Mouse (Mus musculus): ENCODE measurements around the gene Pcsk4. TPM values are rescaled to one million over a fixed set of nuclear protein-coding genes. Genes with fewer than 3 reads are reported as not detected.
A peak's percentile ranks its signal among the peaks of the same experiment; 100 is the strongest.

The Pcsk4 gene
- polyA plus RNA-seq, 1 experiment from 2014 or later: 3.4 TPM

- Histone ChIP-seq H3K9me3 (no peaks in the 10 kb centered on the region), H3K27ac (no peak overlapping the region), H3K4me3 (no peak overlapping the region), H3K27me3 (peaks cover 23% of the 10 kb centered on the region), H3K4me2 (no peak overlapping the region), H3K36me3 (no peaks in the 10 kb centered on the region), H3K4me1 (no peaks in the 10 kb centered on the region), H3K9ac (no peak overlapping the region)
- WGBS: 34% methylated on average over 6 of the region's 6 CpGs
- ATAC-seq (ENCODE audit: borderline replicate concordance, extremely low read depth, low FRiP score, low TSS enrichment): no peak
These were observed 34.4 kb upstream of the Pcsk4 start for GRCm38 (mm10) chr10:80363734-80364133.

- H3K4me1 ChIP-seq: peaks cover 21% of the 10 kb centered on the region
- H3K27ac ChIP-seq: no peak overlapping the region
- no peak overlapping the region for H3K9ac ChIP-seq
- H3K4me2 ChIP-seq: peak overlapping the region; percentile 50
- H3K4me3 ChIP-seq: peak overlapping the region; percentile 23
- H3K27me3 ChIP-seq: peaks cover 72% of the 10 kb centered on the region
- H3K9me3 ChIP-seq: no peaks in the 10 kb centered on the region
- H3K36me3 ChIP-seq: no peaks in the 10 kb centered on the region
- 8% methylated on average over 24 of the region's 31 CpGs for whole genome bisulfite sequencing
- peak; percentile 19; the same call in 1 of the 2 replicates for ATAC-seq (ENCODE audit: borderline replicate concordance, extremely low read depth, low FRiP score, low TSS enrichment)
These were observed 28.8 kb upstream of the Pcsk4 start for GRCm38 (mm10) chr10:80357994-80358639.

- H3K4me2 ChIP-seq: peak overlapping the region; percentile 50; the same call in 1 of the 2 replicates
- no peak for ATAC-seq (ENCODE audit: borderline replicate concordance, extremely low read depth, low FRiP score, low TSS enrichment)
- H3K9me3 ChIP-seq: no peaks in the 10 kb centered on the region
- H3K4me3 ChIP-seq: no peak overlapping the region
- peaks cover 80% of the 10 kb centered on the region for H3K27me3 ChIP-seq
- H3K27ac ChIP-seq: no peak overlapping the region
- H3K4me1 ChIP-seq: peaks cover 21% of the 10 kb centered on the region
- 32% methylated on average over 7 of the region's 7 CpGs for WGBS
- no peaks in the 10 kb centered on the region for H3K36me3 ChIP-seq
- no peak overlapping the region for H3K9ac ChIP-seq
These were observed 28.0 kb upstream of the Pcsk4 start for GRCm38 (mm10) chr10:80357336-80357735.

- no peaks in the 10 kb centered on the region for H3K36me3 ChIP-seq
- WGBS: 3% methylated on average over 34 of the region's 34 CpGs
- no peak overlapping the region for H3K27ac ChIP-seq
- ATAC-seq (ENCODE audit: borderline replicate concordance, extremely low read depth, low FRiP score, low TSS enrichment): no peak
- H3K9me3 ChIP-seq: no peaks in the 10 kb centered on the region
- peaks cover 86% of the 10 kb centered on the region for H3K27me3 ChIP-seq
- no peak overlapping the region for H3K9ac ChIP-seq
- peak overlapping the region; percentile 28 for H3K4me3 ChIP-seq
- peak overlapping the region; percentile 58 for H3K4me2 ChIP-seq
- peaks cover 21% of the 10 kb centered on the region for H3K4me1 ChIP-seq
These were observed 27.4 kb upstream of the Pcsk4 start for GRCm38 (mm10) chr10:80356737-80357136.

- ATAC-seq (ENCODE audit: borderline replicate concordance, extremely low read depth, low FRiP score, low TSS enrichment): no peak
- under 1% methylated on average over 53 of the region's 53 CpGs for WGBS
- Histone ChIP-seq H3K4me2 (peak within 1 kb of the TSS; percentile 58), H3K4me1 (peaks cover 21% of the 10 kb centered on the region), H3K9ac (no peak within 1 kb of the TSS), H3K4me3 (peak within 1 kb of the TSS; percentile 28), H3K36me3 (no peaks in the 10 kb centered on the region), H3K27ac (no peak within 1 kb of the TSS), H3K27me3 (peaks cover 92% of the 10 kb centered on the region), H3K9me3 (no peaks in the 10 kb centered on the region)
These were observed 26.8 kb upstream of the Pcsk4 start, which contains the start of gene Plk5 for GRCm38 (mm10) chr10:80356001-80356682. Gene Plk5 (plus strand): TSS chr10:80356459.

- no peak overlapping the region for H3K27ac ChIP-seq
- H3K4me3 ChIP-seq: no peak overlapping the region
- peaks cover 21% of the 10 kb centered on the region for H3K4me1 ChIP-seq
- no peaks in the 10 kb centered on the region for H3K36me3 ChIP-seq
- no peaks in the 10 kb centered on the region for H3K9me3 ChIP-seq
- H3K9ac ChIP-seq: no peak overlapping the region
- peaks cover 96% of the 10 kb centered on the region for H3K27me3 ChIP-seq
- ATAC-seq (ENCODE audit: borderline replicate concordance, extremely low read depth, low FRiP score, low TSS enrichment): no peak
- no peak overlapping the region for H3K4me2 ChIP-seq
- WGBS: 11% methylated on average over 9 of the region's 9 CpGs
These were observed 26.1 kb upstream of the Pcsk4 start for GRCm38 (mm10) chr10:80355431-80355830.

GRCm38 (mm10) chr10:80352727-80353126 is 23.4 kb upstream of the Pcsk4 start:
- Histone ChIP-seq H3K27me3 (peaks cover 97% of the 10 kb centered on the region), H3K4me2 (no peak overlapping the region), H3K4me1 (peaks cover 35% of the 10 kb centered on the region), H3K27ac (no peak overlapping the region), H3K36me3 (no peaks in the 10 kb centered on the region), H3K9ac (no peak overlapping the region), H3K9me3 (no peaks in the 10 kb centered on the region), H3K4me3 (no peak overlapping the region)
- 46% methylated on average over 8 of the region's 8 CpGs for WGBS
- no peak for ATAC-seq (ENCODE audit: borderline replicate concordance, extremely low read depth, low FRiP score, low TSS enrichment)

GRCm38 (mm10) chr10:80351896-80352295 is 22.6 kb upstream of the Pcsk4 start:
- Histone ChIP-seq H3K27ac (no peak overlapping the region), H3K4me2 (no peak overlapping the region), H3K4me1 (peaks cover 33% of the 10 kb centered on the region), H3K36me3 (no peaks in the 10 kb centered on the region), H3K27me3 (peaks cover 97% of the 10 kb centered on the region), H3K4me3 (no peak overlapping the region), H3K9me3 (no peaks in the 10 kb centered on the region), H3K9ac (no peak overlapping the region)
- ATAC-seq (ENCODE audit: borderline replicate concordance, extremely low read depth, low FRiP score, low TSS enrichment): no peak
- WGBS: 28% methylated on average over 11 of the region's 11 CpGs

GRCm38 (mm10) chr10:80350292-80350691 is 21.0 kb upstream of the Pcsk4 start:
- H3K4me2 ChIP-seq: no peak overlapping the region
- no peaks in the 10 kb centered on the region for H3K9me3 ChIP-seq
- ATAC-seq (ENCODE audit: borderline replicate concordance, extremely low read depth, low FRiP score, low TSS enrichment): peak; percentile 76
- H3K36me3 ChIP-seq: no peaks in the 10 kb centered on the region
- H3K4me3 ChIP-seq: no peak overlapping the region
- no peak overlapping the region for H3K27ac ChIP-seq
- peaks cover 96% of the 10 kb centered on the region for H3K27me3 ChIP-seq
- 1% methylated on average over 7 of the region's 7 CpGs for WGBS
- H3K9ac ChIP-seq: no peak overlapping the region
- peaks cover 25% of the 10 kb centered on the region for H3K4me1 ChIP-seq

- H3K4me1 ChIP-seq: peaks cover 38% of the 10 kb centered on the region
- 0 out of 2 replicates have a peak overlapping the region, but pooled peaks have one; percentile 13 for H3K9ac ChIP-seq
- no peaks in the 10 kb centered on the region for H3K36me3 ChIP-seq
- ATAC-seq (ENCODE audit: borderline replicate concordance, extremely low read depth, low FRiP score, low TSS enrichment): no peak
- H3K27ac ChIP-seq: no peak overlapping the region
- H3K27me3 ChIP-seq: peaks cover 97% of the 10 kb centered on the region
- H3K4me2 ChIP-seq: peak overlapping the region; percentile 59
- peak overlapping the region; percentile 30 for H3K4me3 ChIP-seq
- 15% methylated on average over 26 of the region's 26 CpGs for WGBS
- H3K9me3 ChIP-seq: no peaks in the 10 kb centered on the region
These were observed 19.7 kb upstream of the Pcsk4 start for GRCm38 (mm10) chr10:80348981-80349380.

- no peak within 1 kb of the TSS for H3K27ac ChIP-seq
- ATAC-seq (ENCODE audit: borderline replicate concordance, extremely low read depth, low FRiP score, low TSS enrichment): no peak
- H3K4me3 ChIP-seq: peak within 1 kb of the TSS; percentile 30
- no peaks in the 10 kb centered on the region for H3K36me3 ChIP-seq
- H3K4me1 ChIP-seq: peaks cover 44% of the 10 kb centered on the region
- H3K9me3 ChIP-seq: no peaks in the 10 kb centered on the region
- peaks cover 97% of the 10 kb centered on the region for H3K27me3 ChIP-seq
- H3K9ac ChIP-seq: peak within 1 kb of the TSS; percentile 13; the same call in 1 of the 2 replicates
- WGBS: 2% methylated on average over 42 of the region's 42 CpGs
- peak within 1 kb of the TSS; percentile 59 for H3K4me2 ChIP-seq
These were observed 19.0 kb upstream of the Pcsk4 start, which contains the start of gene Adamtsl5 for GRCm38 (mm10) chr10:80348244-80348781. Gene Adamtsl5 (minus strand): TSS chr10:80348412.

GRCm38 (mm10) chr10:80347514-80347967 is 18.2 kb upstream of the Pcsk4 start:
- no peak for ATAC-seq (ENCODE audit: borderline replicate concordance, extremely low read depth, low FRiP score, low TSS enrichment)
- Histone ChIP-seq H3K4me1 (peaks cover 50% of the 10 kb centered on the region), H3K9ac (peak overlapping the region; percentile 13; the same call in 1 of the 2 replicates), H3K27me3 (peaks cover 97% of the 10 kb centered on the region), H3K4me2 (peak overlapping the region; percentile 59), H3K9me3 (no peaks in the 10 kb centered on the region), H3K36me3 (no peaks in the 10 kb centered on the region), H3K27ac (no peak overlapping the region), H3K4me3 (peak overlapping the region; percentile 30)
- WGBS: 13% methylated on average over 17 of the region's 17 CpGs

Data from lung, embryonic 15.5 days (tissue).